Mouse (Mus musculus): ENCODE measurements around the gene Rnf141. TPM values are rescaled to one million over a fixed set of nuclear protein-coding genes. Genes with fewer than 3 reads are reported as not detected.

Rnf141 gene
- polyA plus RNA-seq, 1 experiment from 2014 or later = 37.7 TPM

Small RNA genes lying within 50 kb of the gene (microRNA-seq; reads per million reads assigned to microRNA genes)
- gene Gm47282 = not detected

Other genes starting within 250 kb of the Rnf141 start
- 37.0 and 37.9 TPM in 2 replicates for gene Sbf2, start 229.5 kb downstream of the Rnf141 start, polyA plus RNA-seq (2015; fragmentation: Nextera tagmentation; extraction: Ambion mirVana)
- 6.4 and 8.2 TPM in 2 replicates for gene Adm, start 216.8 kb downstream of the Rnf141 start, polyA plus RNA-seq (2015; fragmentation: Nextera tagmentation; extraction: Ambion mirVana)
- gene Ampd3, start 76.3 kb downstream of the Rnf141 start, polyA plus RNA-seq (2015; fragmentation: Nextera tagmentation; extraction: Ambion mirVana) = 2.7 and 3.0 TPM in 2 replicates
- gene Lyve1, start 18.8 kb upstream of the Rnf141 start, polyA plus RNA-seq (2015; fragmentation: Nextera tagmentation; extraction: Ambion mirVana) = 67.3 and 72.5 TPM in 2 replicates
- gene Mrvi1, start 138.0 kb upstream of the Rnf141 start, polyA plus RNA-seq (2015; fragmentation: Nextera tagmentation; extraction: Ambion mirVana) = 6.7 and 8.4 TPM in 2 replicates
- gene Ctr9, start 184.5 kb upstream of the Rnf141 start, polyA plus RNA-seq (2015; fragmentation: Nextera tagmentation; extraction: Ambion mirVana) = 59.6 and 62.9 TPM in 2 replicates
- gene Eif4g2, start 238.6 kb upstream of the Rnf141 start, polyA plus RNA-seq (2015; fragmentation: Nextera tagmentation; extraction: Ambion mirVana) = 754 and 831 TPM in 2 replicates